Mouse (Mus musculus): ENCODE results near the gene Vmp1.

DNA sequence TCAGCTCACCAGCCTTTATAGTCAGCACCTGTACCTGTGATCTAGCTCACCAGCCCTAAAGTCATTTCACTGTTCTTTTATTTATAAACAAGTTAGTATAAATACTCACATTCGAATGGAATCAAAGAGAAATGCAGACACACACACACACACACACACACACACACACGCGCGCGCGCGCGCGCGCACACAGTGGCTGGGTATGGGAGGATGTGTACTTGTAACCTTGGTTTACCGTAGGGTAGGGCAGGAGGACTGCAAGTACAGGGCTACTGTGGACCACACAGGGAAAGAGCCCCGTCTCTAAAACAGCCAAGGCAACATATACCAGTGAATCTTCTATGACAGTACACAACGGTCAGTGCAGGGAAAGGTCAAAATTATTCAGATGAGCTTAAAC, 62.5 kb downstream of the Vmp1 start:
- TF ChIP-seq TAL1 (IDR thresholded peaks at IDR 0.05; ENCODE audit: low read length) (no peak), GATA1 (IDR thresholded peaks at IDR 0.05; ENCODE audit: low read length) (no peak)

All from erythroblast, embryonic 14.5 days (primary cell).